Mouse (Mus musculus) v-Abl transformed pro-B cells (cell line): Measurements from ENCODE around the gene Phex.

Source experiments
- in situ Hi-C, 2 experiments: fragments of 400-800 bp; cut with MboI; formaldehyde crosslinking; loops; one replicate each; pipeline ENCODE4 v1.15.1; 2025; ENCODE audit not compliant: unreplicated experiment in 2 of 2

Gene Phex

DNA sequence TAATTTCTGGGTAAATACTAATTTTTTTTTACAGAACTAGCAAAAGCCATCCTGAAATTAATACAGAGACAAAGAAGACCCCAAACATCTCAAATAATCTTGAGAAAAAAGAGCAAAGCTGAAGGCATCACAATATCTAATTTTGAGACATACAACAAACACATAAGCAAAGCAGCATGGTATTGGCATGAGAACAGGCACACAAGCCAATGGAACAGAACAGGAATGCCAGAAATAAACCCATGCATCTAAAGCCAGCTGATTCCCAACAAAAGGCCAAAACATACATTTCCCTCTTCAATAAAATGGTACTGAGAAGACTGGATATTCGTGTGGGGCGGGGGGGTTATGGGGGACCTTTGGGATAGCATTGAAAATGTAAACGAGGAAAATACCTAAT, 90.7 kb downstream of the Phex start:
- in situ Hi-C loops, result loop anchor here in 1 of 2 experiments (25.0 kb wide), 1 partner anchor 1687 kb away; no protein-coding TSS in a partner anchor

DNA sequence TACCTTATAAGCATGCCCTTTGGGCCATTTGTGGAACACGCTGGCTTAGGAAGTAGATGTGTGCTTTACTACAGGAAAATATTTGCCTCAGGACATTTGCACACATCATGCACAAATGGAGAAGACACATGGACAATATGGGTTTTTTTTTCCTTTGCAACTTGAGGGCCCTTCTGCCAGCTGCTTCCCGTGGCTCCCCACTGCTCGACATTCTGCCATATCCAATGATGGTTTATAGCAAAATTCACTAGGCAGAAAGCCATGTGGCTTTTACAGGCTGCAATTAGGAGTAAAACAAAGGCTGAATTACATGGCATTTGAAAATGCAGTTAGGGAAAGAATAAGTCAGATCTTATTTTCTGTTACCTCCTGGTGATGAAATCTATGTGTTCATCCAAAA, 104.8 kb downstream of the Phex start:
- in situ Hi-C loops, result loop anchor here in 1 of 2 experiments (25.0 kb wide), 1 partner anchor 1673 kb away; no protein-coding TSS in a partner anchor

DNA sequence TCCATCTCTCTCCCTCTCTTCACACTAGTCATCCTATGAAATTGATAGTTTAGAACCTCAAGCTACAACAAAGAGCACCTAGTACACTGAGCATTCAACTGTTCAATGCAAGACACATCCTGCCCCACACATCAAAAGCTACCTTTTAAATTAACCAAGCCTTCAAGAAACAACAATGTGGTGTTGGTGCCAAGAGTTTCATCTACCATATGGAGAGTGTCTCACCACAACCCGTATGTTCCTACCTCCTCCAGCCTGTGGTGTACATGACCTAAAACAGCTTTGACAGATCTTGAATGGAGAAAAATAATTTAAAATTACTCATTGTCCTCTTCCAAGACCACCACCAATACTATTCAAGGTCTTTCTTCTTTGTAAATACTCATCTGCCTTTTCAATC, 106.9 kb downstream of the Phex start:
- in situ Hi-C loops, result loop anchor here in 1 of 2 experiments (25.0 kb wide), 1 partner anchor 1671 kb away; no protein-coding TSS in a partner anchor

DNA sequence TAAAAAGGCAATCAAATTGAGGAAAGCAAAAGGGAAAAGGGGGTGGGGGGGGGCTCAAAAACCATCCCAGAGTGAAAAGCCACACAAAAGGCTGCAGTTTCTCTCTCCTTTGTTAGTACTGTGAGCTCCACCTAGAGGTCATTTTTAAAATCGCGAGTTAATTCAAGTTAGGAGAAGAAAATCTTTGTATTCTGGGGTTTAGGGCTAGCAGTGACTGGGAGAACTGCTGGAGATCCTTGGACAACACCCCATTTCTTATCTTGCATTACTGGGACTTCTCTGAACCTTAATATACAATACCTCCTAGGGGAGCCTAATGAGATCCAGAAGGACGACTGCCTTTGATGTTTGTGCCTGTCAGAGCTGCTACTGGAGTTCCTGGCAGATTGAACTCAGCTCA, 107.7 kb downstream of the Phex start:
- in situ Hi-C loops, result loop anchor here in 1 of 2 experiments (25.0 kb wide), 1 partner anchor 1670 kb away; no protein-coding TSS in a partner anchor

DNA sequence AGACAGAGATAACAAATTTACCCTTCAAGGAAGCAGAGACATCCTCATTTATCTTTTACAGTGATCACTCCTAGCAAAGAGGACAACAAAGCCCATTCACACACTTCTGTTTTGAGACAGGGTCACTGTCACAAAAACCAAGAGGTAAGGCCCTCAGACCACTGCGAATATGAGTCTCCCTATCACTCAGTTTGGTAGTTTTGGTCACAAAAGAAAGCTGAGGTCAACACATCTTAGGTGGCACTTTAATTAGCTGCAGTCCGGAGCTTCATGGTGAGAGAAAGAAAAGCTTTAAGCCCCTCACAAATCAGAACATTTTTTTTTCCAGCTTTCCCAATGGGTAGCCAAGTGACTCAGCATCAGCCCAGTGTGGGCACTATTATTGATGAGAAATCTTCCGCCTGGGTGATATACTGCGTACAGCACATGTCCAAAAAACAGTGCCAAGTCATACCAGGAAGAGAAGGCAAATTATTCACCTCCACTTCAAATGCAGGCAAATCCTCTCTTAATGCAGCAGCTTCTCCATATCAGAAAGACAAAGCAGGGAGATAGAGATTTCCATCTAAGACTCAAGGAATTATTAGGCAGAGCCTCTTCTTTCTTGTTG, 108.2 kb downstream of the Phex start:
- in situ Hi-C loops, result loop anchor here in 1 of 2 experiments (25.0 kb wide), 1 partner anchor 1670 kb away; no protein-coding TSS in a partner anchor

DNA sequence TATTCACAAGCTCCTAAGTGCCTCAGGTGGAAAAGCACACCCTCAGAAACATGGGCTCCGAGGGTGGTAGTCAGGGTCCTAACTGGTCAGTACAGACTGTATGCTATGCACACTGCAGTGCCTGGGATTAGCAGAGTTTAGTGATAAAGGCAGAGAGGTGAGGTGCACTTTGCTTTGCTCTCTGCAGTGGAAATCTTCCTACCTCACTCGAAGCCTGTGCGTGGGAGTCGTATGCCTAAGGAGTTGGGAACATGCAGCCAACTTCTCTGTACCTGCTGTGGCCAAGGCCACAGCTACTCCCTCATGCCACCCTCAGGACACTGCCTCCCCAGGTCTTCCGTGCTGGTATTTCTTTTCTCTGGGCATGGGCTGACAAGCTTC, 109.3 kb downstream of the Phex start:
- in situ Hi-C loops, result loop anchor here in 1 of 2 experiments (25.0 kb wide), 1 partner anchor 1669 kb away; no protein-coding TSS in a partner anchor

DNA sequence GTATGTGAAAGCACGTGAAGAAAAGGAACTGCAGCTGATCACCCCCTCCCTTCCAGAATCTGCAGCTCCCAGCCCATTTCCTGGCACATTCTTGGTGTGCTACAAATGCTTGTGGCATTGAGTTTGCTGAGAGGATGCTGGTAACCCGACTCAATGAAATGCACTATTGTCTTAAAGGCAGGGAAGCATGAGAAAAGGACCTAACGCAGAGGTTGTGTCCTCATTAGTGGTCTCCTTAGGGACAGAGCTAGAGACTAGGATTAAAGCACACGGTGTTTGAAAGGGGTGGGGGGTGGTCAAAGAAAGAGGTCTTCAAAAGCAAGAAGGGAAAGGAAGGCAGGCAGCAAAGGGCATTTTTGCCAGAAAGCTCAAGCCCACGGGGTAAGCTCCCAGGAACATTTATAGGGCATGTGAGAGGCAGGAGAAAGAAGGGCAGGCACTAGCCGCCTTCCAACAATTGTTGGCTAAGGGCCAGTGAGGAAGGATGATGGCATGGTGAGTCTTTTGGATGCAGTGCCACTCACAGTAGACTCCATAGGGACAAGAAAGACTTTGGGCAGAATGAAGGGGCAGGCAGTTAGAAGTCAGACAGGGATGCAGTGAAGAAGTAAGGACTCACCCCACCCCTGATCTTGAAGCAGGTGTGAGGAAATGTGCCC, 109.8 kb downstream of the Phex start:
- in situ Hi-C loops, result loop anchor here in 1 of 2 experiments (25.0 kb wide), 1 partner anchor 1668 kb away; no protein-coding TSS in a partner anchor

DNA sequence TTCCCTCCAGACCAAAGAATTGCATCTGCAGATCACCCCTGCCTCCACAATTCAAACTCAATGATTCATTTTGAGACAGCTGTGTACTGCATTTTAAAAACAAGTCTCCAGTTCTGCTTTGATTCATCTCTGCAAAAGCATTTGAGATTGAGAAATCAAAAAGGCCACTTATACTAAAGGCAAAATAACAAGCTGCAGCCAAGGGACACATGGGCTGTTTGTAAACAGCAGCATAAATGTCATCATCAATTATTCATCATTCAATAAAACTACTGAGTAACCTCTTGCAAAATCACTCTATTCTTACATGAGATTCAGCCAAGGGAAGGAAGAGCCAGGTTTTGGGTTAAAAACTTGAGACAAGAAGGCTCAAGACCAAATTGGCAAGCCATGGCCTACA, 122.7 kb downstream of the Phex start:
- in situ Hi-C loops, result no loop called here

DNA sequence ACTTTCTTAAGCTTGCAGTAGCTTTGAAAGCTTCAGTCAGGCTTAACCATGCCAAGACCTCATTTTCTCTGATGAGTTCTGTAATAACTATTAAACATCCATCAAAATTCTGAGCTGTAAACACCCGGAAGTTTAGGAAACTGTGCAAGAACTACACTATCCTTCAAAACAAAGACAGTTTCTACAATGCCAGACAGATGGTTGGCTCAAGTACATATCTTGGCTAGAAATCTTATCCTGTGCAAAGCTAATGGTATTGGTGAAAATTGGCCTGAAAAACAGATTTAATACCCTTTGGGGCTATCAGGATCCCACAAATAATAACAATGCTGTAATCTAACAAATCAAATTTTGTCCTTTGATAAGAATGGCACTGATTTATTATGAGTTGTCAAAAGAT, 138.5 kb downstream of the Phex start:
- in situ Hi-C loops, result no loop called here

DNA sequence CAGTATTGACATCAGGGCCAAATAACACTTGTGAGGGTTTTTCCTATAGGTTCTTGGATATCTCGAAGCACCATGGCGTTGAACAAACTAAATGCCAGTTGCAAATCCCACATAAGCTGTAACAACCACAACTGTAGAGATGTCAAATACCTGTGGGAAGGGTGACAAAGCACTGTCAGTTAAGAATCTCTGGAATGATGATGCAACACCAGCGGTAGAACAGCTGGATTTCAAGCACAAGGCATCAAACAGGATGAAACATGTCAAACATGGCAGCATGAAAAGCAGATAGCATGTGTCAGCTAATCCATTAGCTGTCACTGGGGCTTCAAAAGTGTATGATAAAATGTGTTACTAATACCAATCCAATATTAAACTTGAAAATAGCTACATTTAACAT, 141.8 kb downstream of the Phex start:
- in situ Hi-C loops, result no loop called here

DNA sequence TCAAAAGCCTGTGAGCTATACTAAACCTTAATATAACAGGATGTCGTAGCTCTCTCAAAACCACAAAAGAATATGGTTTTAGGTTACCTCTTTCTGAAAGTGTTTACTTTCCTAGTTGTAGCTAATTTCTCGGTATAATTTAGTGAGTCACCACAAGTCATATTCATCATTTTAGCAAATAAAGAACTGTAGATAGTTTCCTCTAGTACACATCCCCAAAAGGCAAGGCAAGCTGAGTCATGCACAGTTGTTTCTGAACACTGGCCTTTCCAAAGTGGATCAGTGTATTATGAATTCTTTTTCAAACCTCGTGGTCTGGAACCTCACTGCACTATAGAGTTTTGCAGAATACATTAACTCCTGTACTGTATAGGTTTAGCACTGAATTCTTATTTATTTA, 143.5 kb downstream of the Phex start:
- in situ Hi-C loops, result no loop called here

DNA sequence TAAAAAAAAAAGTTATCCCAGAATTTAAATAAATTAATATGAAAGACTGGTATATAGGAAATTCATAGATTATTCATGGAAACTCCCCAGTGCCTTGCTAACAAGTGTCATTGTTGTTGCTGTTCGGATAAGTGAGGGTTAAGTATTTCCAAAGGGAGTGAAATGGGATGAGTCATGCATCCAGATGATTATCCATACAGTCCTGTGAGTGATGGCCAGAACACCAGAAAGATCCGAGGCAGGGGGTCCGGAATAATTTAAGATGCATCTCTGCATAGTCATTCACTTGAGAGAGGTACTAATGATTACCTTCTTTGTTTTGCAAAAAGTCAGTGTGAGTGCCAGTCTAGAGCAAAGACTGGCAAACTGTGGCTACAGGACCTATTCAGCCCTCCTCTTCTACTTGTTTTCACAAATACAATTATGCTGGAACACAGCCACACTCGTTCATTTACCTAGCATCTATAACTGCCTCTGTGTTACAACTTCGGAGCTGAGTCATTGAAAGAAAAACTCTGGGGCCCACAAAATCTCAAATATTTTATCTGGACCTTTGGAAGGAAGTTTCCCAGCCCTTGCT, 145.3 kb downstream of the Phex start:
- in situ Hi-C loops, result no loop called here

DNA sequence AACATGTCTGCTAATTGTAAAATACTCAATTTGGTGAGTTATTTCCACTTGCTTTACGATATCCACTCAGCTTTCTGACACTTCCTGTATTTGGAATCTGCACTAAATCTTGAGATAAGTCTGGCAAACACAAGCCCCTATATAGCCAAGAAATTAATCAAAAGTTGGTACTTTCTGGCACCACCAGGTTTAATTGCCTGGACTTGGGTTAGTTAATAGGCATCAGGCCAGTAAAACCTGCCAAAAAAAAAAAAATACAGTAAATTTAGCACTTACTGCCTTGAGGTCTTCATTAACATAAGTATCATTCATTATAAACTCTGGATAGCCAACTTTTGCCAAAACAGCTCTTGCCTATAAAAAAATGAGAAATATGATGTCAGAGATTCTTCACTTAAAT, 147.0 kb downstream of the Phex start:
- in situ Hi-C loops, result no loop called here

DNA sequence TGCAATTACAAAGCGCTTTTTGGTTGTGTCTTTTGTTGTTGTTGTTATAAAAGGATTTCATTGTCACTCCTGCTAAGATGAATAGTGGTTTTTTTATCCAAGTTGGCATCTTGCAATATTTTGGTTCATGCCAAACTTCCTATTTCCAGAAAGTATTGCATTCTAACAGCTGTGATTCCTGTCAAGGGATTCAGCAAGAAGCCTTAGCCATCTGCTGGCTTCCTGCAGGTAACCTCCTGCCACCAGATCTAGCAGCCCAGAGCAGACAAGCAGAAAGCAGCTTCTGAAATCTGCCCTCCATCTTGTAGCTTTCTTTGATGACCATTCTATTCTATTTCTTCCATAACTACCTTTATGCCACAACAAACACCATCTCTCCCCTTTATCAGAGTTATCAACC, 212.4 kb downstream of the Phex start:
- in situ Hi-C loops, result no loop called here

DNA sequence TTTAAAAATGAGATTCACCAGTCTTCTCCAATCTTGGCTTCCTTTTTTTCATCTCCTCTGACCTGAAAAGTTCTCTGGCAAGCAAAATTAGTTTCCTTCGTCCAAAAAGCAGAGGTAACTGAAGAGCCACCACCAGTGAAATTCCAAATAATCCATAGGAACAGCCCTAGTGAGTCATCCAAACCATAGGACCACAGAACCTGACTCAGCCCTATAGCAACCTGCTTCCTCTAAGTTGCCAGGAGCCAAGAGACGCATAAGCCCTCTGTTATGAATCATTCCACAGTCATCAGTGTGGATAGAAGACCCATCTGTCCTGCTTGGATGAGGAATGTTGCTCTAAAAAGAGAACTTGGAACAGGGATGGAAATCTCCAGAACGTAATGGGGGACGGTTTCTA, 230.9 kb downstream of the Phex start:
- in situ Hi-C loops, result no loop called here

DNA sequence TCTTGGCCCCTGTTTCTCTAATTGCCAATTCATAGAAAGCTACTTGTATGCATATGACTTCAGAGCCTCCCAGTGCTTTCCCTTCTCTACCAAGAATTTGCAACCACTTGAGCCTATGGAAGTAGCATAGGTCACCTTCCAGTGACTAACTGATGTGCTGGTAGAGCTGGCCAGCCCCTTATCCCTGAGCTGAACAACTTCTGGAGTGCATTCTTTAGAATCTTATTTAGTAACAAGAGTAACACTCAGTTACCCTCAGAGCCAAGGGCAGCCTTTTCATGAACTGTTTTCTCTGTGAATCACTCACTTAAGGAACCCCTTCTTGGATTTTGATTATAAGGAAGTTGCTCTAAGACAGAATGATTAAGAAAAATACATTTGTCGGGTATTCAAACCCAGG, 234.3 kb downstream of the Phex start:
- in situ Hi-C loops, result no loop called here

DNA sequence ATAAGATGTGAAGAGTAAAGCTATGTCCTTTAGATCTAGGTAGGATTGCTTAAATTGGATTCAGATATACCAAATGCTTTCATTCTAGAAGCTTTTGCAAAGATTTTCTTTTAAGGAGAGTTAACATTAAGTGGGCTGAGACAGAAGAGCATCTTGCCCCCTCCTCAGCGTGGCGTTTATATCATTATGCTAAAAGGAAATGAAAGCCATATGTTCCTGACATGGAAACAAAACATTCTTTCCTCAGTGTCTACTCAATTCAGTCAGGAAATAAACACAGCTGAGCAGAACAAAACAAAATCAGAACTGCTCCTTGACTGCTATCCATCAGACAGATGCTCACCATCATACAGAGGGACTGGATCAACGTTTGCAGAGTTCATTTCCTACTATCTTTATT, 251.0 kb downstream of the Phex start:
- in situ Hi-C loops, result no loop called here

DNA sequence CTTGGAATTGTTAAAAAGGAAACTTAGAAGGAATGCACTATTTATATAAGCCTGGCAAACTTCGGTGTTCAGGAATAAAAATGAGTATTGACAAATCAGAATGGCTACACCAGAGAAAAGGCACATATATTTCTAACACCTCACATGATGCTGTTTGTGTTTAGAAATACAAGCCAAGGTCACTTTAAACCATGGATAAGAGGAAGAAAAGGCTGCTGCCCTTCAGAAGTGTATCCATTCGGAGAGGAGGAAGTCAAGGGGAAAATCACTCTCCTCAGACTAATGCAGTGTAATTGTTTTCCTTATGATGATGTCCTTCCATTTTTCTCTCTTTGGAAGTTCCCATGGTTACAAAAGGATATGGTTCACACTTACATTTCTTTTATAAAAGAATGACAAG, 251.7 kb downstream of the Phex start:
- in situ Hi-C loops, result no loop called here

DNA sequence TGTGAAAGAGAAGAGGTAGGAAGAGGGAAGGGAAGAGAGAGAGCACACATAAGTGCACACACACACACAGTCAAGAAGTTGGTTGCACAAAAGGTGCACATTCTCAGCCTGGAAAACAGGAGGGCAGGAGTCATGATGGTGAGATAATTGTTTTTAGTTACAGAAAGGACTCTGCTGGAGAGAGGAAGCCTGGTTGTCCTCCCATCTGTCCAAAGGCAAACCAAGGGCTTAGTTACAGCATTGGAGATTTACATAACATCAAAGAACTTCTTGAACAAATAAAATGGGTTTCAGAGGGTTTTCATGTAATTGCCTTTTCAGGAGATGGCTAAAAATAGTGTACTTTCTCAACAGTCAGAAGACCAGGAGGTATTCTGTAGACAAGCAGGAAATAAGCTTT, 270.4 kb downstream of the Phex start:
- in situ Hi-C loops, result no loop called here

DNA sequence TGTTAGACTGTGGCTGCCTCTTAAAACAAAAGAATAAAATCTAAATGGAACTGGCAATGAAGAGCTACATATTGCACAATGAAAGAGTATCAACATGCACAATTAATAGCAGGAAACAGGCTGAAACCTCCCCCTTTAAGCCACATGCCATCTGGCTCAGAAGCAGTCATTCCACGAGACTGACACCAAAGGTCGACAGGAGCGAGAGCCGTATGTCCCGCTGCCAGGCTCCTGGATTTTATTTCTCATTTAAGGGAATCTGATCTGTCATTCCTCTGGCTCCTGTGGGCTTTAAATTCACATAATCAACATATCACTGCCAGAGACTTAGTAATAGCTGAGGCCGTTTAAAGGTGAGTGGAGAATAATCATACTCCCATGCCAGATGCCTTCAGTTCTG, 275.5 kb downstream of the Phex start:
- in situ Hi-C loops, result no loop called here
